Mouse (Mus musculus) kidney, postnatal 0 days (tissue): Measurements from ENCODE around the gene Synpr. TPM values are rescaled to one million over a fixed set of nuclear protein-coding genes. Genes with fewer than 3 reads are reported as not detected.

Source experiments
- ATAC-seq: fragments of 200-750 bp; cut with Nextera tagmentation; replicated peaks from 2 replicates; pipeline ENCODE4 v1.8.0; 2017; ENCODE audit warnings: low read depth, moderate number of reproducible peaks, moderate TSS enrichment, moderate library complexity; ENCODE audit not compliant: low FRiP score
- DNase-seq: peaks from one replicate; pipeline ENCODE4 v3.0.0-alpha.2; 2016; ENCODE audit warnings: low spot score
- H3K27ac ChIP-seq: fragments of 300-500 bp; sonication (generic); 2 replicates; pipeline ENCODE4 v1.5.1; 2014; ENCODE audit warnings: mild to moderate bottlenecking
- H3K27me3 ChIP-seq: fragments of 300-500 bp; sonication (generic); 2 replicates; pipeline ENCODE4 v1.6.1; 2014; ENCODE audit warnings: low read length, mixed read lengths; ENCODE audit not compliant: insufficient read depth
- H3K36me3 ChIP-seq: fragments of 300-500 bp; sonication (generic); 2 replicates; pipeline ENCODE4 v1.6.1; 2014; ENCODE audit warnings: low read length, mixed read lengths; ENCODE audit not compliant: insufficient read depth
- H3K4me1 ChIP-seq: fragments of 300-500 bp; sonication (generic); replicated peaks from 2 replicates; pipeline ENCODE4 v1.6.1; 2014; ENCODE audit warnings: antibody characterized with exemption, low read length, mixed read lengths; ENCODE audit not compliant: insufficient read depth
- H3K4me2 ChIP-seq: fragments of 300-500 bp; sonication (generic); 2 replicates; pipeline ENCODE4 v1.6.1; 2014; ENCODE audit warnings: mild to moderate bottlenecking, low read length, moderate library complexity, mixed read lengths
- H3K4me3 ChIP-seq: fragments of 300-500 bp; sonication (generic); replicated peaks from 2 replicates; pipeline ENCODE4 v1.5.1; 2014; ENCODE audit warnings: low read depth, low read length
- H3K9ac ChIP-seq: fragments of 300-500 bp; sonication (generic); 2 replicates; pipeline ENCODE4 v1.6.1; 2014; ENCODE audit warnings: low read depth, low read length
- H3K9me3 ChIP-seq: fragments of 300-500 bp; sonication (generic); replicated peaks from 2 replicates; pipeline ENCODE4 v1.6.1; 2016; ENCODE audit warnings: low read length, inconsistent platforms, mixed read lengths
- CTCF ChIP-seq: IDR thresholded peaks from 2 replicates; pipeline ENCODE4 v1.5.1; 2016; ENCODE audit warnings: antibody characterized with exemption, low read depth, mild to moderate bottlenecking, moderate library complexity
- WGBS: fragments of 180-500 bp; shearing (Covaris S2); extraction: QIAGEN DNeasy Blood & Tissue Kit; methylation state at CpG from one replicate; pipeline ENCODE4 v1.1.7; 2014; 5-methylcytosine and 5-hydroxymethylcytosine counted together
- polyA plus RNA-seq: library from polyadenylated mRNA; unstranded; fragments of >200 nt; fragmentation: Nextera tagmentation; extraction: Ambion mirVana; gene quantifications from 2 replicates; pipeline ENCODE4 v1.2.1, GENCODE M21; 2015

The Synpr gene
- polyA plus RNA-seq, 1 experiment from 2014 or later: 0.75 TPM

DNA sequence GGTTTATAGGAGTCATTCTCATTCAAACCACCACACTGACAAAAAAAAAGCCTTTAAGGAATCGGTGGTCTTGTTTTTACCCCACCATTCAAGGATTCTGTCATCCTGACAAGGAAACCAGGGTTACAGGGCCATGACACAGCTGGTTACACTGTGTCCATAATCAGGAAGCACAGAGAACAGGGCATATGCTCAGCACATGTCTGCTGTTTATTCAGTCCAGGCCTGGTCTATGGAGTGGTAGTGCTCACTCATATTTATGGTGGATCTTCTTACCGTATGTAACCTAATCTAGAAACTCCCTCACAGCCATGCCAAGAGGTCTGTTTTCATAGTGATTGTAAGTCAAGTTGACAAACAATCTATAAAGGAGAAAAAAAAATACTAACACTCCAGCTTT is 293.5 kb downstream of the Synpr start:
- ATAC-seq (peak; percentile 65; the same call in 1 of the 2 replicates), DNase-seq (peak; percentile 23)
- Histone ChIP-seq H3K27me3 (no peaks in the 10 kb centered on the region), H3K9ac (no peak overlapping the region), H3K4me3 (no peak overlapping the region), H3K27ac (no peak overlapping the region), H3K36me3 (no peaks in the 10 kb centered on the region), H3K4me1 (no peaks in the 10 kb centered on the region), H3K9me3 (no peaks in the 10 kb centered on the region), H3K4me2 (no peak overlapping the region)
- no peak for TF ChIP-seq CTCF
- WGBS: 26% methylated on average over 2 of the region's 2 CpGs

DNA sequence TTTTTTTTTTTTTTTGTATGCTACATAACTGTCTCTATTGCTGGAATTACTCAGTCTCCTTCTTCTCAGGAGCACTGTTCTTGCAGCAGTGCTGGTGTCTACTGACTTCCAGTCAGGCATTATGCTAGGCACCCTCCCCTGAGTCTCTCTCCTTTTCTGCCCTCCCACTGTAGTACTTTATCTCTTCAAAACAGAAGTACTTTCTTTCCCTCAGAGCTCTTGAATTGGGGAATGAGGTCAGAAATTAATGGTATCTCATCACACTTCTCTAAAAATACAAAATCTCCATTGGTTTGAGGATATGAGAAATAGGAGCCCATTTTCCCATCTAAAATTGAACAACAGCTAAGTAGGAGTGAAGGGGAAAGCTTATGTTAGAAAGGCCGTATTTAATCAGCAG is 294.2 kb downstream of the Synpr start:
- Histone ChIP-seq H3K27ac (no peak overlapping the region), H3K27me3 (no peaks in the 10 kb centered on the region), H3K36me3 (no peaks in the 10 kb centered on the region), H3K4me2 (no peak overlapping the region), H3K9ac (no peak overlapping the region), H3K4me3 (no peak overlapping the region), H3K9me3 (no peaks in the 10 kb centered on the region), H3K4me1 (no peaks in the 10 kb centered on the region)
- TF ChIP-seq CTCF: no peak
- ATAC-seq (no peak), DNase-seq (no peak)
- 66% methylated on average over 1 of the region's 1 CpGs for WGBS

DNA sequence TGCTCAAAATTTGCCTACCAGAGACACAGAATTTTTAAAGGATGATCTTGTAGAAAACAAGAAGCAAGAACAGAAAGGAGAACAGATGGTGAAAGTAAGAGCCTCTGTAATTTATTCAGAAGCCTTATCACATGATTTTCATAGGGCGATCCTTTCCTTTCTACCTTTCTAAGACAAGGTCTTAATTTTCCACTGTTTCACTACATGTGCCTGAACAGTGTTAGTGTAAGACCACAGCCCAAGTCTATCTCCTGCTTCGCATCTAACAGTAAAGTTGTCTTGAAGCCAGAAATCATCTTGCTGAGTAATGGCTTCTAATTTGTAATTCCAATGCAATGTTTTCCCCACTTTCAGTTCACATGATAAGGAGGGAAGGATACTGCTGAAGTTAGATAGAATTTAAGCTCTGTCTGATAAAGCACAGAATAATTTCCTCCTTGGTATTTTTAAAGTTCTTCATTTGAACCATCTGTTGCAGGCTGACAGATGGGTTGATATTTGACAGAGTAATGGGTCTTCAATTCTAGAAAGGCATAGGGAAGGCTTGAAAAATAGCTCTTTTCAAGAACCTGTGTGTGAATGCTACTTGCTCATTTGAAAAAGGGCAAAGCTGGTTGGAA is 308.9 kb downstream of the Synpr start:
- H3K9ac ChIP-seq: no peak overlapping the region
- no peaks in the 10 kb centered on the region for H3K27me3 ChIP-seq
- no peaks in the 10 kb centered on the region for H3K9me3 ChIP-seq
- WGBS: 83% methylated on average over 2 of the region's 2 CpGs
- H3K27ac ChIP-seq: no peak overlapping the region
- no peaks in the 10 kb centered on the region for H3K36me3 ChIP-seq
- TF ChIP-seq CTCF: no peak
- DNase-seq (no peak), ATAC-seq (no peak)
- no peaks in the 10 kb centered on the region for H3K4me1 ChIP-seq
- no peak overlapping the region for H3K4me3 ChIP-seq
- no peak overlapping the region for H3K4me2 ChIP-seq

DNA sequence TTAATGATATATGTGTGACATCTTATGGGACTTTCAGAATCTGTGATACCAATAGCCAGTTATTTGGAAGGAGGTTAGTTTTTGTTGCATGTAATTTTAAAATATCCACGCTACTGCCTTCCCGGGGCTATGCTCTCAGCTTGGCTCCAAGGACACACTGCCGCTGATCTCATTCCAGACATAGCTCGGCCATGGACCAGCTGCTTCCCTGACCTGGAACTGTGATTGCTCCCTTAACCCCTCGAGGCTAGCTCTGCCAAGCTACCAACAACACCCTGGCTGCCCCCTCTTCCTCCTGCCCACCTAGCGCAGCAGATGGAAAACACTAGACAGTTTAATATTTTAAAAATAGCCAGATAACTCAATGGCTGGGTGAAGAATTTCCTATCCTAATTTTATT is 311.7 kb downstream of the Synpr start:
- Histone ChIP-seq H3K4me1 (no peaks in the 10 kb centered on the region), H3K4me3 (no peak overlapping the region), H3K27me3 (no peaks in the 10 kb centered on the region), H3K36me3 (no peaks in the 10 kb centered on the region), H3K4me2 (no peak overlapping the region), H3K9ac (no peak overlapping the region), H3K27ac (no peak overlapping the region), H3K9me3 (no peaks in the 10 kb centered on the region)
- DNase-seq (no peak), ATAC-seq (no peak)
- WGBS: 75% methylated on average over 6 of the region's 6 CpGs
- no peak for TF ChIP-seq CTCF

DNA sequence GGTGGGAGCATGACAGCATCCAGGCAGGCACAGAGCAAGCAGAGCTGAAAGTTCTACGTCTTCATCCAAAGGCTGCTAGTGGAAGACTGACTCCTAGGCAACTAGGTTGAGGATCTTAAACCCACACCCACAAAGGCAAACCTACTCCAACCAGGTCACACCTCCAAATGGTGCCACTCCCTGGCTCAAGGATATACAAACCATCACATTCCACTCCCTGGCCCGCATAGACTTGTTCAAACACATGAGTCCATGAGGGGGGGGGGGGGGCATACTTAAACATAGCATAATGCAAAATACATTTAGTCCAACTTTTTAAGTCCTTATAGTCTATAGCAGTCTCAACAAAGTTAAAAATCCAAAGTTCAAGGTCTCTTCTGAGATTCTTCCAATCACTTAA is 312.6 kb downstream of the Synpr start:
- Histone ChIP-seq H3K9me3 (no peaks in the 10 kb centered on the region), H3K27ac (no peak overlapping the region), H3K4me3 (no peak overlapping the region), H3K36me3 (no peaks in the 10 kb centered on the region), H3K4me2 (no peak overlapping the region), H3K4me1 (no peaks in the 10 kb centered on the region), H3K9ac (no peak overlapping the region), H3K27me3 (no peaks in the 10 kb centered on the region)
- DNase-seq (no peak), ATAC-seq (no peak)
- WGBS: 82% methylated on average over 2 of the region's 2 CpGs
- TF ChIP-seq CTCF: no peak

DNA sequence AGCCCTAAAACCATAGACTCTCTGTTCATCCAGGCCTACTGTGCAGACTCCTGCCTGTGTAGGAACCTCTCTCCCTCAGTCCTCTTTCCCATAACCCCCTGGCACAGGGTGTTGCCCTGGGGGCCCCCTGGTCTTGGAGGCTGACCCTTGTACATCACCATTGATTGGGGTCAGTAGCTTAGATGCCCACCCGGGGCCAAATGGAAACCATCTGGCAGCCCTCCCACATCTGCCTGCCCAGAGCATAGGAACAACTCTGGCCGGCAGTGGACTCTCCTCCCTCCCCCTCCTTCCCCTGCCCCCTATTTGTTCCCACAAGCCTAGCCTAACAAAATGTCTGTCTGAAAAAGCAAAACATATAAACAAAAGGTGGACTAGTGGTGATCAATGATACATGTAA is 336.0 kb downstream of the Synpr start:
- Histone ChIP-seq H3K27ac (no peak overlapping the region), H3K9ac (no peak overlapping the region), H3K4me3 (no peak overlapping the region), H3K27me3 (no peaks in the 10 kb centered on the region), H3K4me1 (no peaks in the 10 kb centered on the region), H3K9me3 (no peaks in the 10 kb centered on the region), H3K4me2 (no peak overlapping the region), H3K36me3 (no peaks in the 10 kb centered on the region)
- TF ChIP-seq CTCF: no peak
- ATAC-seq (no peak), DNase-seq (no peak)
- 9% methylated on average over 2 of the region's 2 CpGs for WGBS

DNA sequence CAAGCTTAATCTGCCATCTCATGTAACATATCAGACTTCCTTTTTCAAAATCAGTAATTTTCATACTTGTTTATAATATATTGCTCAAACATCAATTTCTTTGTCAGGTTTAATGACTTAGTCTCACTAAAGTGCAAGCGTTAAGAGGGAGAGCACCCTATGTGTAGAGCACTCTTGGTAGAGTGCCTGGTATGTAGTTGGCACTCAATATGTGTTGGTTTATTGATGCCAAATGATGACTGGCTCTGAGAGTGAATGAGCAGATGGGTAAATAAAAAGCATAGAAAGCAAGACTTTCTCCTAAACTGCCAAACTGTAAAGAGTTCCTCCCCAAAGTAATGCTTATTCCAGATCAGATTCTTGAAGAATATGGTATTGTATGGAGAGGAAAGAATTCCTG is 365.3 kb downstream of the Synpr start:
- H3K27me3 ChIP-seq: no peaks in the 10 kb centered on the region
- H3K4me3 ChIP-seq: no peak overlapping the region
- no peak overlapping the region for H3K4me2 ChIP-seq
- no peak overlapping the region for H3K9ac ChIP-seq
- 76% methylated on average over 1 of the region's 1 CpGs for WGBS
- H3K9me3 ChIP-seq: no peaks in the 10 kb centered on the region
- no peak overlapping the region for H3K27ac ChIP-seq
- TF ChIP-seq CTCF: no peak
- no peaks in the 10 kb centered on the region for H3K4me1 ChIP-seq
- ATAC-seq (no peak), DNase-seq (no peak)
- no peaks in the 10 kb centered on the region for H3K36me3 ChIP-seq
